Comparison of ENCODE assay signal across 7 mouse cellular contexts in the genomic region with DNA sequence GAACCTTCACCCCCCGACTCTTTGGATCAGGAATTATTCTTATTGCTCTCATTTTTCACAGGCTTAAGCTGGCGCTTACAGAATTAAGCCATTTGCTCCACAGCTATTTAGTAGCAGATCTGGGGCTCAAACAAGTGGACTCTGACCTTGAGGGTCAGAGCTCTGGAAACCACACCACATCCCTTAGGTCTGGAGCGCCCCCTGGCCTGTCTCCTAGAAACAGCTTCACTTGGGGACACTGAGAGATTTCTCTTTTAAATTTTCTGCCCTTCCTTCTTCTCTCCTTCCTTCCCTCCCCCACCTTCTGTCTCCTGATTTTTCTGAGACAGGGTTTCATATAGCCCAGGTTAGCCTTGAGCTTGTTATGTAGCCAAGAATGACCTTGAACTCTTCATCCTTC. TPM values are rescaled to one million over a fixed set of nuclear protein-coding genes. Genes with fewer than 3 reads are reported as not detected.
DNase-seq lines count a peak whose midpoint lies in the region; TF ChIP-seq lines count a peak whose summit lies in the region.

No protein-coding gene starts in this region.

- TF ChIP-seq POLR2A in MEL (IDR thresholded peaks at IDR 0.05; ENCODE audit: control insufficient read depth in 1 of 2, insufficient read depth in 1 of 2, low read depth in 1 of 2, low read length in 2 of 2, poor library complexity in 1 of 2) = no peak

- H3K4me1 ChIP-seq in MEL (ENCODE audit: control insufficient read depth in 1 of 2, insufficient read depth in 2 of 2, low read length in 2 of 2) = peaks cover 0 to 11% of the 10 kb centered on the region in 2 experiments; a peak in 2 of 4 replicates

- no peak for TF ChIP-seq EP300 in MEL (IDR thresholded peaks at IDR 0.05; ENCODE audit: low read depth in 1 of 2, low read length in 2 of 2)

- H3K36me3 ChIP-seq in MEL (ENCODE audit: control insufficient read depth in 1 of 2, insufficient read depth in 2 of 2, low read length in 2 of 2) = peaks cover 0 to 5% of the 10 kb centered on the region in 2 experiments; a peak in 2 of 4 replicates

- no peak overlapping the region for H3K9ac ChIP-seq in MEL (ENCODE audit: control insufficient read depth, low read depth, low read length, poor library complexity, severe bottlenecking)

- no peak overlapping the region for H3K4me3 ChIP-seq in left cerebral cortex, adult 2 months
- no peak overlapping the region for H3K4me3 ChIP-seq in MEL (ENCODE audit: control insufficient read depth in 1 of 2, insufficient read depth in 1 of 2, low read depth in 2 of 2, low read length in 2 of 2)

- H3K9me3 ChIP-seq in MEL (replicated peaks; ENCODE audit: insufficient read depth, low read length) = no peaks in the 10 kb centered on the region

- TF ChIP-seq CTCF in left cerebral cortex, adult 2 months (IDR thresholded peaks at IDR 0.05) = peak; percentile 69
- TF ChIP-seq CTCF in MEL (IDR thresholded peaks at IDR 0.05 in 2 of 3, conservative IDR thresholded peaks at IDR 0.05 in 1 of 3; ENCODE audit: control insufficient read depth in 1 of 3, insufficient read depth in 1 of 3, low read depth in 2 of 3, low read length in 3 of 3, poor library complexity in 1 of 3, severe bottlenecking in 1 of 3) = peak; percentile 44 to 67 (median 62)

- H3K79me2 ChIP-seq in MEL (ENCODE audit: control insufficient read depth, insufficient read depth, low read length, poor library complexity) = no peaks in the 10 kb centered on the region

- intact Hi-C loops in left cerebral cortex, adult 2 months (cut with DNase I) = no loop called here

- peak in 1 of 2 experiments; percentile 32 for DNase-seq in left cerebral cortex, adult 2 months (ENCODE audit: extremely low spot score in 1 of 2, low spot score in 2 of 2)
- no peak for DNase-seq in left cerebral cortex, adult 9 months (ENCODE audit: low spot score in 2 of 2)
- DNase-seq in MEL (ENCODE audit: low read depth, low spot score) = no peak
- peak; percentile 86 for DNase-seq in adrenal gland, postnatal 14 days
- DNase-seq in heart, postnatal 4 days = peak; percentile 67
- DNase-seq in lung, postnatal 4 days = peak; percentile 53 to 76
- DNase-seq in frontal cortex, postnatal 10 days (ENCODE audit: low spot score in 2 of 2) = no peak

- H3K27me3 ChIP-seq in MEL (ENCODE audit: control insufficient read depth in 1 of 2, insufficient read depth in 2 of 2, low read length in 2 of 2) = no peaks in the 10 kb centered on the region

- peak; percentile 62 for TF ChIP-seq RAD21 in MEL (IDR thresholded peaks at IDR 0.05; ENCODE audit: low read depth, low read length)

- no peak overlapping the region for H3K27ac ChIP-seq in left cerebral cortex, adult 2 months
- no peak overlapping the region for H3K27ac ChIP-seq in MEL (ENCODE audit: control insufficient read depth, low read depth, low read length)

TF ChIP-seq in MEL, 35 proteins besides CTCF, POLR2A, EP300 and RAD21:
- TF ChIP-seq ZC3H11A (IDR thresholded peaks at IDR 0.05; ENCODE audit: low read depth, low read length) (peak; percentile 52), CHD2 (IDR thresholded peaks at IDR 0.05; ENCODE audit: low read length) (no peak), JUND (IDR thresholded peaks at IDR 0.05; ENCODE audit: low read depth, low read length) (no peak), SMC3 (IDR thresholded peaks at IDR 0.05; ENCODE audit: low read depth, low read length) (peak; percentile 62), POLR2AphosphoS5 (IDR thresholded peaks at IDR 0.05; ENCODE audit: borderline replicate concordance, low read depth, low read length) (no peak)

RNA-seq across cellular contexts. Expression of a gene that starts 10.9 kb away (rescaled TPM):
- total RNA-seq in left cerebral cortex, adult 2 months (2021) = 100 to 1,000 TPM; 164 to 173 TPM
- total RNA-seq in MEL (2012; rRNA removed) = 16.5 and 17.4 TPM in 2 replicates
- polyA plus RNA-seq in MEL (2012; ENCODE audit: insufficient read depth in 1 of 2, insufficient read length in 2 of 2, low read depth in 1 of 2, low replicate concordance in 2 of 2, missing spikeins in 1 of 2) = 10 to 100 TPM in 1 of 2 experiments, not detected in 1; 27.6 TPM
- 26.2 and 27.8 TPM in 2 replicates for total RNA-seq in adrenal gland, postnatal 14 days (2021)
- 10 to 100 TPM; 29.5 to 35.5 TPM for total RNA-seq in heart, postnatal 4 days (2021)

RNA-seq across cellular contexts. Expression of a gene that starts 31.3 kb away (rescaled TPM):
- total RNA-seq in left cerebral cortex, adult 2 months (2021) = not detected
- not detected in 2 replicates for total RNA-seq in MEL (2012; rRNA removed)
- under 1 TPM in 1 of 2 experiments, not detected in 1; 0.18 TPM for polyA plus RNA-seq in MEL (2012; ENCODE audit: insufficient read depth in 1 of 2, insufficient read length in 2 of 2, low read depth in 1 of 2, low replicate concordance in 2 of 2, missing spikeins in 1 of 2)
- total RNA-seq in adrenal gland, postnatal 14 days (2021) = not detected in 2 replicates
- total RNA-seq in heart, postnatal 4 days (2021) = not detected

RNA-seq across cellular contexts. Expression of a gene that starts 49.5 kb away (rescaled TPM):
- total RNA-seq in left cerebral cortex, adult 2 months (2021) = 10 to 100 TPM; 59.1 to 63.4 TPM
- total RNA-seq in MEL (2012; rRNA removed) = 57.9 and 64.9 TPM in 2 replicates
- 100 to 1,000 TPM in 1 of 2 experiments, not detected in 1; 121 TPM for polyA plus RNA-seq in MEL (2012; ENCODE audit: insufficient read depth in 1 of 2, insufficient read length in 2 of 2, low read depth in 1 of 2, low replicate concordance in 2 of 2, missing spikeins in 1 of 2)
- 32.8 and 36.4 TPM in 2 replicates for total RNA-seq in adrenal gland, postnatal 14 days (2021)
- total RNA-seq in heart, postnatal 4 days (2021) = 10 to 100 TPM; 18.9 to 20.6 TPM

RNA-seq across cellular contexts. Expression of a gene that starts 50.9 kb away (rescaled TPM):
- 10 to 100 TPM; 15.4 to 18.2 TPM for total RNA-seq in left cerebral cortex, adult 2 months (2021)
- not detected in 2 replicates for total RNA-seq in MEL (2012; rRNA removed)
- not detected for polyA plus RNA-seq in MEL (2012; ENCODE audit: insufficient read depth in 1 of 2, insufficient read length in 2 of 2, low read depth in 1 of 2, low replicate concordance in 2 of 2, missing spikeins in 1 of 2)
- 5.0 and 5.8 TPM in 2 replicates for total RNA-seq in adrenal gland, postnatal 14 days (2021)
- 1 to 10 TPM; 4.0 to 4.6 TPM for total RNA-seq in heart, postnatal 4 days (2021)

Comparison
In these comparisons a context has a peak if more than half of its experiments do, and no peak if none do; other contexts are left out.
1. DNase-seq: peak in adrenal gland, postnatal 14 days (single experiment), heart, postnatal 4 days (single experiment) and lung, postnatal 4 days (2 of 2); none in left cerebral cortex, adult 9 months (0 of 2), MEL (single experiment) and frontal cortex, postnatal 10 days (0 of 2).